Mouse (Mus musculus): ENCODE measurements around the gene Pgam2. TPM values are rescaled to one million over a fixed set of nuclear protein-coding genes. Genes with fewer than 3 reads are reported as not detected.

The Pgam2 gene
- polyA plus RNA-seq (2014; fragmentation: Illumina TruSeq; extraction: RNeasy Lipid Tissue Mini Kit (QIAGEN cat#74804); ENCODE audit: low read depth, low replicate concordance): not detected

DNA sequence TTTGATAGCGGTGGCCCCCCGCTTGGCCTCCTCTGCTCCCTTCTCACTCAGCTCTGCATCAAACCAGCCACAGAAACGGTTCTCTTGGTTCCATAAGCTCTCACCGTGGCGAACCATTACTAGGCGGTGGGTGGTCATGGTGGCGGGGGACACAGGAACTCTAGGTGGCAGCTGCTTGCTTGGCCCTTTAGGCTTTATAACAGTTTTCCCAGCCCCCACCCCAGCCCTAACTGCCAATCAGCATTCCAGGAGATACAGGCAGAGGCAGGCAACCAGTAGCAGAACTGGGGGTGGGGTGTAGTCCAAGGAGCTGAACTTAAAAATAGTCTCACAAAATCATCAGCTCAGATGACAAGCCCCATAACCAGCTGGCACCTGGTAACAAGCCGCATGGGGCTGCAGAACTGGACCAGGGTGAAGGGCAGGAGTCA, at the start of gene Pgam2:
Pgam2 (minus strand) TSS at position 183 of the 431 bp plus-strand sequence.

DNA sequence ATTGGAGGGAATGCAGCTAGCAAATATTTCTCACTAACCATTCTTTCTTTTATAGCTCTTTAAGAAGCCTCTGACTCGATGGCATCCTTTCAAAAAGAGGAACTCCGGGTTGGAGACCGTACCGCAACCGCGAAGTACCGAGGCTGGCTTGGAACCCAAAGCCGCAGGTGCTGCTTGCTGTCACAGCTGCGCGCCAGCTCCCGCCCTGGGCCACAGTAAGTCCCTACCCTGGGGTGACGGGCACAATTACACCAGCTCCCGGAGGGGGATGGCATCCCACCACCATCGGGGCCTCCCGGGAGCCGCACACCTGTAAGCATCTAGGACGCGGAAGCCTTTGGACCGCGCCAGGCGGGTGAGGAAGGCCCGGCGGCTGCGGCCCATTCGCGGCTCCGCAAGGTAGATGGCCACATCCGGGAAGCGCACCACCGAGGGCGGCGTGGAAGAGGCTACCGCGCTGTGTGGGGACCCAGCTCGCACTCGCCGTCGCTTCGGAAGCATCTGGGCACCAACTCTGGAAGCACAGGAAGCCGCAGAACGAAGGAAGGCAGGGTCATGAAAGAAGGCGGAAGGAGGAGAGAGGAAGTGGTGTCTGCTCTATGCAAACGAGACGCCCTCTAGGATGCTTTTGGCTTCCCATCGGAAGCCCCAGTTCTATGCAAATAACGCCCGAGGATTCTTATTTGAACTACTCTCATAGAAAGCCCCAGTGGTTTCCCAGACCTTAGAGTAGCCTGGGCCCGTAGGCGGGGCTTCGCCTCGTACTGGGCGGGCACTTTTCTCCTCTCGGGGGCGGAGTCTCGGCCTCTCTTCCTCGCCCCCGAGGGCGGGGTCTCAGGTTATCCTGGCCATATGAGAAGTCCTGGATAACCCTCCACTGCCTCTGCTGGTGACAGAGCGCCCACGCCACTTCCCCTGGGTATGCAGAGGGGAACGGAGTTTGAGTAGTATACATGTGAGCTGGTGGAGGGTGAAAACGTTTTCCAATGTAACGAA, 34.0 kb upstream of the Pgam2 start, which contains the start of gene Polm:
Polm (minus strand) TSS at position 766 of the 996 bp plus-strand sequence.

DNA sequence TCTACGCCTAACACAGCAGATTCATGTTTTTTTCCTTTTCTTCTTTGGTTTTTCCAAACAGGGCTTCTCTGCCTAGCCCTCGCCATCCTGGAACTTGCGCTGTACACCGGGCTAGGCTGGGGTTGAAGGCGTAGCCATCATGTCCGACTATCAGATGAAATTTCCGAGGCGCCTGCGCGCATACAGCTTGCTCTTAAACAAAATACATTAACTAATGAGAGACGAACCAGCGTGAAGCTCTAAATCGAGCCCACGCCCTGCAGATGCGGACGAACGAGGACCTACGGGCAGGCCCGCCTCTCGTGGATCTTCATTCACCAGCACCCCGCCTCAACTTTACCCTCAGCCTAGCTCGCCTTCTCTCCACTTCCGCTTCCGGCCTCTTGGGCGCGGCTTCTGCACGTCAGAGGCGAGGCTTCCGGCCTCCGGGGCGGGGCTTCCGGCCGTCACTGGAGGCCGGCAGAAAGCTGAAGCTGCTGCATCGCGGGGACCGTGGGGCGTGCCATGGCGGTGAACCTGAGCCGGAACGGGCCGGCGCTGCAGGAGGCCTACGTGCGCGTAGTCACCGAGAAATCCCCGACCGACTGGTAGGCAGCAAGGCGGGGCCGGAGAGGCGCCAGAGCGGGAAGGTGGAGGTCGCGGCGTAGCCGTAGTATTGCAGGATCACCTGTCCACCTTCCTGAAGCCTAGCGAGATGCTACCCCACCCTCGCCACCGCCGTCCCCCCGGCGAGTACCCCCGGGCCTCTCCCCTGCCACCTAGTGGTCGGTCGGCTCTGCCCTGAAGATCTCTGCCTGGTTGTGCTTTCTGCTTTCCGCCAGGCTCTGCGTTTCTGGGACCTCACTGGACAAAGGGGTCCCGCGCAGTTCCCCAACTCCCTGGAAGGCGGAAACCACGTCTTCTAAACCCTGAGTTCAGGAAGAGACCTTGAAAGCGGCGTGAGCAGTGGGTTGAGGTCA, 15.2 kb downstream of the Pgam2 start, which contains the start of gene Dbnl:
Dbnl (plus strand) TSS at position 433 of the 959 bp plus-strand sequence.

DNA sequence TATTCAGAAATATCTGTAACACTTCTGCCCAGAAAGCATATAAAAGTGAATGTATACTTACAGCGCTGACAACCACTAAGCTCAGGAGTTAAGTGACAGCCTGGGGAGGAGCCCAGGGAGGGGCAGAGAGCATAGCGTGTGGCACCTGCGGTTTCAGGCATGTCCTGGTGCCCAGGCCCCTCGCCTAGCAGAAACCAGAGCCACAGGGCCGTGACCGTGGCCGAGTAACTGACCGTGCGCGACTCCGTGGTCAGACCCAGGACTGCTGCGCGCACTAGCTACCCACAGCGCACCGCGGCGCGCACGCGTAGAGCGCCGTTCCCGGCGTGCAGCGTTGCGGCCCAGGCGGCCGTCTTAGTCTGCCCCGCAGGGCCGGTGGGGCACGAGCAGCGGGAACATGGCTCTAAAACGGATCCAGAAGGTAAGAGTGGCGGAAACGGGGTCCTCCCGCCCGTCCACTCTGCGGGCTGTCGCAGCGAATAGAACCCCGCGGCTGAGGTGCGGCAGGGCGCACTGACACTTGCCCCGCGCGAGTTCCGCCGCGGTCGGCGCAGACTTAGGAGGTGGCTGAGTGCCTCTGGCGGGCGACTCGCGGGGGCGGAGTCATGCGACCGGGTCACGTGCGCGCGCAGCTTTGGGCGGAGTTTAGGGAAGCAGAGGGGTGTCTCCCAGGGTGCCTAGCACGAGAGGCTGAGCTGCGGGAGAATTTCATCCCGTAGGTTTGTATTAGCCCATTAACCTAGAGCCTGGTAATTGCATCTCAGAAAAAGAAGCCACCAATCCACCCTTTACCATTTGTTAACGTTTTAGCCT, 41.5 kb downstream of the Pgam2 start, which contains the start of gene Urgcp:
Urgcp (minus strand) TSS at position 557 of the 813 bp plus-strand sequence.

Other genes with a start within 250 kb of the Pgam2 start
- not detected for gene Ankrd36, start 234.0 kb downstream of the Pgam2 start, polyA plus RNA-seq (2014; fragmentation: Illumina TruSeq; extraction: RNeasy Lipid Tissue Mini Kit (QIAGEN cat#74804); ENCODE audit: low read depth, low replicate concordance)
- 11.5 TPM for gene Mrps24, start 88.1 kb downstream of the Pgam2 start, polyA plus RNA-seq (2014; fragmentation: Illumina TruSeq; extraction: RNeasy Lipid Tissue Mini Kit (QIAGEN cat#74804); ENCODE audit: low read depth, low replicate concordance)
- gene Urgcp, start 41.4 kb downstream of the Pgam2 start, polyA plus RNA-seq (2014; fragmentation: Illumina TruSeq; extraction: RNeasy Lipid Tissue Mini Kit (QIAGEN cat#74804); ENCODE audit: low read depth, low replicate concordance): 2.7 TPM
- gene Dbnl, start 15.2 kb downstream of the Pgam2 start, polyA plus RNA-seq (2014; fragmentation: Illumina TruSeq; extraction: RNeasy Lipid Tissue Mini Kit (QIAGEN cat#74804); ENCODE audit: low read depth, low replicate concordance): 2.3 TPM
- 0.77 TPM for gene Polm, start 34.3 kb upstream of the Pgam2 start, polyA plus RNA-seq (2014; fragmentation: Illumina TruSeq; extraction: RNeasy Lipid Tissue Mini Kit (QIAGEN cat#74804); ENCODE audit: low read depth, low replicate concordance)
- 0.21 TPM for gene Aebp1, start 58.2 kb upstream of the Pgam2 start, polyA plus RNA-seq (2014; fragmentation: Illumina TruSeq; extraction: RNeasy Lipid Tissue Mini Kit (QIAGEN cat#74804); ENCODE audit: low read depth, low replicate concordance)
- 0.66 TPM for gene Pold2, start 74.6 kb upstream of the Pgam2 start, polyA plus RNA-seq (2014; fragmentation: Illumina TruSeq; extraction: RNeasy Lipid Tissue Mini Kit (QIAGEN cat#74804); ENCODE audit: low read depth, low replicate concordance)
- gene Myl7, start 95.0 kb upstream of the Pgam2 start, polyA plus RNA-seq (2014; fragmentation: Illumina TruSeq; extraction: RNeasy Lipid Tissue Mini Kit (QIAGEN cat#74804); ENCODE audit: low read depth, low replicate concordance): not detected
- gene Gck, start 146.3 kb upstream of the Pgam2 start, polyA plus RNA-seq (2014; fragmentation: Illumina TruSeq; extraction: RNeasy Lipid Tissue Mini Kit (QIAGEN cat#74804); ENCODE audit: low read depth, low replicate concordance): 7.1 TPM
- gene Ykt6, start 152.0 kb upstream of the Pgam2 start, polyA plus RNA-seq (2014; fragmentation: Illumina TruSeq; extraction: RNeasy Lipid Tissue Mini Kit (QIAGEN cat#74804); ENCODE audit: low read depth, low replicate concordance): 30.6 TPM

Data from liver, adult 10 weeks (tissue).